Mouse (Mus musculus) splenic B cell, adult 2 months (primary cell): Measurements from ENCODE around the gene Acvr1b.
A peak's percentile ranks its signal among the peaks of the same experiment; 100 is the strongest.

Source experiments
- DNase-seq: peaks from one replicate; pipeline ENCODE4 v3.0.0-alpha.2; 2011; ENCODE audit warnings: low read depth, low spot score
- H3K27me3 ChIP-seq: 2 replicates; pipeline ENCODE4 v1.6.1; 2012; ENCODE audit warnings: mild to moderate bottlenecking, low read length, moderate library complexity, mixed read lengths; ENCODE audit not compliant: control insufficient read depth, poor library complexity, insufficient read depth, severe bottlenecking
- H3K36me3 ChIP-seq: 2 replicates; pipeline ENCODE4 v1.6.1; 2012; ENCODE audit warnings: mild to moderate bottlenecking, low read length, moderate library complexity, mixed read lengths; ENCODE audit not compliant: control insufficient read depth, poor library complexity, insufficient read depth, severe bottlenecking

Acvr1b gene

DNA sequence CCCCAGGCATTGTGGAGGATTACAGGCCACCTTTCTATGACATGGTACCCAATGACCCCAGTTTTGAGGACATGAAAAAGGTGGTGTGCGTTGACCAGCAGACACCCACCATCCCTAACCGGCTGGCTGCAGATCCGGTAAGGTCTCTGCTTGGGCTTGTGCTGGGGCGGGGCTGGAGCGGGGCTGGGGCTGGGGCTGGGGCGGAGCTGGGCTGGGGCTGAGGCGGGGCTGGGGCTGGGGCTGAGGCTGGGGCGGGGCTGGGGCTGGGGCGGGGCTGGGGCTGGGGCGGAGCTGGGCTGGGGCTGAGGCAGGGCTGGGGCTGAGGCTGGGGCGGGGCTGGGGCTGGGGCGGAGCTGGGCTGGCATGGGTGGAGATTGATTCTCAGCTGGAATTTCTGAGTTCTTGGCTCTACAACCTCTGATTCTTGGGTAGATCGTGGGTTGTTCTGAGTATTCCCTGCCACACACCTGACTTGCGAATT, 32.8 kb upstream of the Acvr1b start:
- DNase-seq, result peak; percentile 60
- Histone ChIP-seq H3K36me3 (no peaks in the 10 kb centered on the region), H3K27me3 (no peaks in the 10 kb centered on the region)

DNA sequence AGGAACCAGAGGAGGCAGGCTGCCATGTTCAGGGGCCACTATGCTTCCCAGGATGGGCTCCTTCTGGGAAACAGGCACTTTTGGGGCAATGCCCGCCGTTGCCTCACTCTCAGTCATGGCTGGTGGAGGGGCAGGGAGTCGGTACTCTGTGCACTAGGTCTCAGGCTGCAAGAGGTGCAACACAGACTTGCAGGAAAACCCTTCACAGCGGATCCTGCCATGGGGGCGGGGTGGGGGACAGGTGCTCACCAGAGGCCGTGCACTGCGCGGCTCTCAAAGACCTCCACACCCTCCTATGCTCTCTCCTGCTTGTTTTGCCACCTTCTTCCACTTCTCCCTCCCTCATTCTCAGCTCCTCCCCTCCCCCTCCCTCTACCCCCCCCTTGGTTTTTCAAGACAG, 31.2 kb upstream of the Acvr1b start:
- no peak for DNase-seq
- no peaks in the 10 kb centered on the region for H3K36me3 ChIP-seq

DNA sequence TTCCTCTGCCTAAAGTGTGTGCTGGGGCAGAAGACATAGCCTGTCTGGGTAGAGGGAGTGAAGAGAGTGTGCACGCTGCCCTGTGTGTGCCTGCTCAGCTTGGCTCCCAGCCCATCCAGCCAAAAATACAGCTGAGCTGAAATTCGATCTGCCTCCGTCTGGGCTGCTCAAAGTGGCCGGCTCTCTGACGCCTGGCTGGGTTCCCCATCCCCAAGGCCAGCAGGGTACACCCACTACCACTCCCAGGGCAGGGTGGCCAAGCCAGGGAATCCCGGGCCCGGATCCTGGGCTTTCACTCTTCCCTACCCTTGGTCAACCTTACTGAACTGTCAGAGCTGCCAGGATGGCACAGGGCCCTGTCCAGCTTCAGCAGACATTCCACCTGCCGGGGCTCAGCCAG, 30.4 kb upstream of the Acvr1b start:
- Histone ChIP-seq H3K27me3 (no peaks in the 10 kb centered on the region), H3K36me3 (no peaks in the 10 kb centered on the region)
- DNase-seq, result no peak

More for the DNA sequence above, 31.2 kb upstream of the Acvr1b start:
- H3K27me3 ChIP-seq, result no peaks in the 10 kb centered on the region

DNA sequence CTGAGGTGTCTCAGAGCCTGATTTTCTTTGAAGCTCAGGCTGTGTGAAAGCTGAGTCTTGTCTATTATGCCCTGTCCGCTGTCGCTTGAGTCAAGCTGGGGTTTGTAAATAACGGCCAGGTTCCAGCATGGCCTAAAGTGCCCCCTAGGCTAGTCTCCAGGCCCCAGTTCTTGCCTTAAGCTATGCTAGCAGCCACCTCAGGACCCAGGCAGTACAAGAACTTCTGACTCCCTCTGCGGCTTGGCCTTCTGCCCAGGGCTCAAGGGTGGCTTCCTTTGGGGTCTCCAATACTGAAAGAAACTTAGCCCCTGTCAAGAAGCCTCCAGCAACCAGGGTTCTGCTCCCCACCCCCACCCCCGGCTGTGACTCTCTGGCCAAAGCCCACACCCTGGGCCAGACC, 29.7 kb upstream of the Acvr1b start:
- Histone ChIP-seq H3K27me3 (no peaks in the 10 kb centered on the region), H3K36me3 (no peaks in the 10 kb centered on the region)
- no peak for DNase-seq

DNA sequence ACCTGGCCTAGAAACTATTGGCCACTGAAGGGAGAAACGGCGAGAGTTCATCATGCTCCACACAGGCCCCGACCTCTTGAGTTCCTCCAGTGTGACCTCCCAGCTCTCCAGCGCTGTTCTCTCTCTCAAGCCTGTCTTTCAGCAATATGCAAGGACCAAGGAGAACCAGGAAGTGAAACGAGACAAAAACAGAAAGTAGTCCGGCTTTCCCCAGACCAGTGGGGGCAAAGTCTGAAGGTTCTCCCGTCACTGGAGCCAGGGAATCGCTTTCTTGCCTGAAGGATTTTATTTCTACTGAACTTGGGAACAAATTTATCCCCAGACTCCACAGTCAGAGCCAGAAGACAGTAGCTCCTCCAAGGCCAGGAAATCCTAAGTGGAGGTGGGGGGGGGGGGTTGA, 29.1 kb upstream of the Acvr1b start:
- no peaks in the 10 kb centered on the region for H3K36me3 ChIP-seq
- no peak for DNase-seq

DNA sequence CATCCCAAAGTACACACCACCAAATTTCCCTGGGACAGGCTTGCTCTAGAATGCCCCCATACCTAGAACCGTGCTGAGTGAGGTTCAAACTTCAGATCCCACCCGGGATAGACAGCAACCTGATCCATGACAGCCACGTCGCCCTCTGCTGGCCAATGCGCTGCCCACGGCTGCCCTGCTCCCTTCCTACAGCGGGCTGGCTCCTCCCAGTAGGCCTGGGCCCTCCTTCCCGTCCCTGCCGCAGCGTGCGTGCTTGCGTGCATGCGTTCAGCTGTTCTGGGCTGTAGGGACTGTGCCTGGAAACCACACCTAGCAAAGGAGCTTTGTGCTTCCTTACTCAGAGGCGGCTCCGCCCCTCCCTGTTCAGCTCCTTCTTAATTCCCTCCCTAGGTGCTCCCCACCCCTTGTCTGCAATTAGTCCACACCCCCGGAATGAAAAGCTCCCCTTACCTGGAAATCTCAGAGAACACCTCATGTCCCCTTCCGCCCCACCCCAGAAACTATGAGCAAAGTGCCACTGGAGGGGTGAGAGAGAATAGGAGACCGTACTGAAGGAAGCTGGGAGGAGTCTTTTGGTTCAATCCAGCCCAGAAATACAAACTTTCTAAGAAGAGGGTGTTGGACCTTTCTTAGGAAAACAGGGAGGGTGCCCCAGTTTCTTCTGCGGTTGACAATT, 28.3 kb upstream of the Acvr1b start:
- Histone ChIP-seq H3K36me3 (no peaks in the 10 kb centered on the region), H3K27me3 (no peaks in the 10 kb centered on the region)
- DNase-seq, result peak; percentile 90

More for the DNA sequence above, 29.1 kb upstream of the Acvr1b start:
- H3K27me3 ChIP-seq, result no peaks in the 10 kb centered on the region

DNA sequence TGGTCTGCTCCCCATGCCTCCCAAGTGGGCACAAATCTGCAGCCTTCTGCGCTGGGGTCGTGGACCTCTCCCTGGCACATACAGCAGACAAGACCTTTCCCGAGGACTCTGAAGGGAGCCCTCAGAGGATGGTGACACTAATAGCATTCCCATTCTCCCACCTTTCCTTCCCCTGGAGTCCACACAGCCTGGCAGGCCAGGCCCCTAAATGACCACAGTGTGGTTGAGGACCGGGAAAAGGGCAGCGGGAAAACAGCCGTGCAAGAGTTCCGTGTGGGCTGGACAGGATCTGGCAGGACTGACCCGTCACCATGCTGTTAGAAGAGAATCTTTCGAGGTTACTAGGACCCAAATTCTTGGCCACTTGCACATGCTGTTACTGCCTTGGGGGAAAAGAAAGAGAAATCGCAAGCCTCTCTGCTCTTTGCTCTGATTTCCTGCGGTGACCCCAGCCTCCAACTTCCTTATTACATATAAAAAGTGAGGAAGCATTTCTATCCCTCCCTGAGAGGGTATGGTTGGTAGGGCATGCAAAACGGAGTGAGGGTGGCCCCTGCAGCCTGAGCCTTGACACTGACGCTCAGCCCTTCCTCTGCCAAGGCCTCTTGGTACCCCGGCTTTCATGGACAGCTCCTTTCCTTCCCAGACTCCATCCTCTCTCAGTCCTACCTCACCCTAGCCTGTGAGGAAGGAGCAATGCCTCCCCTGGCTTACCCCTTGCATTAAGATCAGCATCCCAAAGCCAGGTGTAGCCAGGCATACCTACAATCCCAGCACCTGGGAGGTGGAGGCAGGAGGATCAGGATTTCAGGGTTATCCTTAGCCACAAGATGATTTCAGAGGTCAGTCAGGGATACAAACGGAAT, 27.5 kb upstream of the Acvr1b start:
- Histone ChIP-seq H3K36me3 (no peaks in the 10 kb centered on the region), H3K27me3 (no peaks in the 10 kb centered on the region)
- DNase-seq, result peak; percentile 31

DNA sequence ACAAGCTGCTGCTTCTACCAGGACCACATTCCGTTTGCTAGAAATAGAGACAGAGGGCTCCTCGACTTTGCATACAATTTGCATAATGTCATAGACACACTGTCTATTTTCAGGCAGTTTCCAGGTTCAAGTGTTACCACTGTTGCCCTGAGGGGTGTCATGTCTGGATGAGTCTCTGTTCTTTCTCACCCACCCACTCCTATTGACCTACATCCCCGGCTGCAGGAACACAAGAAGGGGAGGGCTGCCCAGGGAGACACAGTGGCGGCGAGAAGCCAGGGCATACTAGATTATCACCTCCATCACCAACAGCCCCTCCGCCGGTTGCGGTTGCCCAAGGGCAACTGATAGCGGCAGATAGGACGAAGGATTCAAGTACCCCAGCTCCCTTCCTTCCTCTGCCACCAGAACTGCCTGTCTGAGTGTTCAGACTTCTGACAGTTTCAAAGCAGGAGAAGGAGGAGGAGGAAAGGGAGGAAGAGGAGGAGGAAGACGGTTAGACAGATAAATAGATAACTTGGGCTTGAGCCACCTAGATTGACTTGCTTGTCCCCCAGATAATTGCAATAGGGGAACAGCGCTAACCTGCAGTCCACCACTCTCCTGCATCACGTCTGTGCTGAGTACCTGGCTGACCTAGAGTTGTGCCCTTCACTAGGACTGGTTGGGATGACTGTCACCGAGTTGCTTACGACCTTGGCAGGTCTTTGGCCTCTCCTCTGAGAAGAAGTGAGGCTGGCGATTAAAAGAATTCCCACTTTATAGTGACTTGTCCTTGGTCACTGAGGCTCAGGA, 26.6 kb upstream of the Acvr1b start:
- Histone ChIP-seq H3K27me3 (no peaks in the 10 kb centered on the region), H3K36me3 (no peaks in the 10 kb centered on the region)
- peak; percentile 58 for DNase-seq

DNA sequence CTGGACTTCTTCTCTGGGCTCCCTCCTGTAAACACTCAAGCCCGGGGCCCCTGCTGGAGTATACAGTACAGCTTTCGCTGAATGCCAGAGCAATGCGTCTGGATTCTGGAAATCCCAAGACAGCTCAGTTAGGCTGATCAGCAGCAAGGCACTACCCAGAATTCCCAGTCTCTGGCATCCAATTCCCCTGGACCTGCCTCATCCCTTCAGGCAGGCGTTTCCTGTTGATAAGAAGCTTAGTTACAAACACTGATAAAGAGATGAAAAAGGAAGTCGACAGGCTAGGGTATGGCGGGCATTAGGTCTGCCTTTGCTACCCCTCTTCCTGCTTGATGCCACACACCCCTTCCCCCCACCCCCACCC, 26.0 kb upstream of the Acvr1b start:
- H3K36me3 ChIP-seq, result no peaks in the 10 kb centered on the region
- H3K27me3 ChIP-seq, result no peaks in the 10 kb centered on the region
- DNase-seq, result no peak

DNA sequence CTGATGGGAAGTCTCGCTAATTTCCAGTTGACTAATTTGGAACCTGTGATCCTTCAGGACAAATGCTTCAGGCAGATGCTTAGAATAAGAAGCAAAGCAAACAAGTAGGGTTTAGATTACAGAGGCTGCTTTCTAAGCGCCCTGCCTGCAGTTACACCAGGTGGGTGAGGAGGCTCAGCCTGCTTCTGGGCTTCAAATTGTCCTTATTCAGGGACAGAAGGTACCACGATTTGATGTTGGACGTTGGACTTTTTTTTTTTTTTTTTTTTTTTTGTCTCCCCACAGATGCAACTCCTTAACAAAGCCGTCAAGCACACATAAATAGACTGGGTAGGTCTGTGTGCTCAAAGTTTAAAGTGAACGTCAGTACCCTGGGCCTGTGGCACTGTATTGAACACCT, 25.3 kb upstream of the Acvr1b start:
- Histone ChIP-seq H3K36me3 (no peaks in the 10 kb centered on the region), H3K27me3 (no peaks in the 10 kb centered on the region)
- DNase-seq, result no peak

DNA sequence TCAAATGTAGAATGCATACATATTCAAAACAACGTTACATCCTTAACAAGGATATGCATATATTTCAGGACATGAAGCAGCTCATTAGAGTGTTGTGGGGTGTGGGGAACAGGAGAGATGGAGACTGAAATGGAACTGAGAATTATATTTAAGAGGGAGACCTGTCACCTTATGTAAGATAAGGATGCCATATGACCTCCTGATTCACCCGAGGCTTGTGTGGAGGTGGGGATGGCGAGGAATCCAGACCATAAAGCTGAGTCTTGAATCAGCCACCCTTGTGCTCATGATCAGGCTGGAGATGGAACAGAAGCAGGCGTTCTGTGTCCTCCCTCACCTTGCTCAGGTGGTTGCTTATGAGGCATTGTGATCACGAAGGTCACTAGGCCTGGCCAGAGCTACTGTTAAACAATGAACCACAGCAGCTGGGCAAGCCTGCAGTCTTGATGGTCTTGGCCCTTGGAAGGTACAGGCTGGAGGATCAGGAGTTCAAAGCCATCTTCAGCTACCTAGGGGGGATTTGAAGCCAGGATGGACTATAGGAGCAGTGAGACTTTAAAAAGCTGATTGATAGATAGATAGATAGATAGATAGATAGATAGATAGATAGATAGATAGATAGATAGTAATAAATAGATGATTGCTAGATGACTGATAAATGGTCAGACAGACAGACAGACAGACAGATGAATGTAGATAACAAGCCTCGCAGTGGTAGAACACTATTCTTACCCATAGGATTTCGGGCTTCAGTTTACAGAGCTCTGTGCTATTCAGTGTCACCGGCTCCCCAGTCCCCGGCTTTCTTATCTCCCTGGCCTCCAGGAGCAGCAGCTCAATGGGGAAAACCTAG, 22.2 kb upstream of the Acvr1b start:
- no peak for DNase-seq
- Histone ChIP-seq H3K36me3 (no peaks in the 10 kb centered on the region), H3K27me3 (no peaks in the 10 kb centered on the region)

DNA sequence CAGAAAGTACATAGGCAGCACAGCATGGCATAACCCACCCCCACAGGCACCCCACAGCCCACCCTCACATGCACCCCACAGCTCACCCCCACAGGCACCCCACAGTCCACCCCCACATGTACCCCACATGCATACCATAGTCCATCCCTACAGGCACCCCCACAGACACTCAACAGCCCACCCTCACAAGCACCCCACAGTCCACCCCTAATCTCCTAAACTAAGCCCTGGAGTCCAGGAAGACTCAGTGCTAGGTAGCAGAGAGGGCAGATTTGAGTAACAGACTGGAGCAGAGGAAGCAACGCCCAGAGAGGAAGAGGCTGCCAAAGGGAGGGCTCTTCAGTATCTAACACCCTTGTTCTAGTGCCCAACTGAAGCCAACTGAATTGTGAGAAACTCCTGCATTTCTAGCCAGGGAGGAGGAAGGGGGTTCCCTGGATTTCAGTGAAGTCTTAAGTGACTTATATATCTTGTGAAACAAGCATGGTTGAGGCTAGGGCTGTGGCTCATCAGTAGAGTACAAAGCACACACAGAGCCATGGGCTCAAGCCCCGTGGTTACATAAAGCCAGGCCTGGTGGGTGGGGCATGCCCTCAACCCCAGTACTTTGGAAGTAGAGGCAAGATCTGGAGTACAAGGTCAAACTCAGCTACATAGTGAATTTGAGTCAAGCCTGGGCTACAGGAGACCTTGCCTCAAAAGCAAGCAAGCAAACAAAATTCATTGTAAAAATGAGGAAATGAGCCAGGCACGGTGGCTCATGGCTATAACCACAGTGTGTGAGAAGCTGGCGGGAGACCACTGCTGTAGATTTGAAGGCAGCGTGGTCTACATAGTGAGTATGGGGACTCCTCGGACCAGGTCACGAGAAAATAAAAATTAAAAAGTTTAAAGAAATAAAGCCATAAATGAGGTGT, 18.9 kb upstream of the Acvr1b start:
- peak; percentile 49 for DNase-seq
- Histone ChIP-seq H3K27me3 (no peaks in the 10 kb centered on the region), H3K36me3 (no peaks in the 10 kb centered on the region)

DNA sequence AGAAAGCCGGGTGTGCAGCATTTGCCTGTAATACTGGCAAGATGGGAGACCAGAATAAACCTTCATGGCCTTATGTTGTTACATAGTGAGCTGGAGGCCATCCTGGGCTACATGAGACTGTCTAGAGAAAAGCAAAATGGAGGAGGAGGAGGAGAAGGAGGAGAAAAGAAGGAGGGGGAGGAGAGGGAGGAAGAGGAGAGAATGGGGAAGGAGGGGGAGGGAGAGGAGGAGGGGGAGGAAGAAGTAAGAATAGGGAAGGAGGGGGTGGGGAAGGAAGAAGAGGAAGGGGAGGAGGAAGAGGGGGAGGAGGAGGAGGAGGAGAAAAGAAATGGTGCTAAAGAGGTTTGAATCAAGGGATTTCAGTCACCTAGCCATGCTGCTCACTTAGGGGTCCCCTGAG, 13.7 kb upstream of the Acvr1b start:
- DNase-seq, result no peak

More for the DNA sequence above, 13.7 kb upstream of the Acvr1b start:
- Histone ChIP-seq H3K36me3 (no peaks in the 10 kb centered on the region), H3K27me3 (no peaks in the 10 kb centered on the region; the same call in 1 of the 2 replicates)
